Mouse (Mus musculus) common myeloid progenitor, adult 5-6 weeks (primary cell): ENCODE data around the gene Cenpx. TPM values are rescaled to one million over a fixed set of nuclear protein-coding genes. Genes with fewer than 3 reads are reported as not detected.
A peak's percentile ranks its signal among the peaks of the same experiment; 100 is the strongest.
"Not testable (repeated sequence)": the region's sequence is repeated elsewhere in the genome, so short reads cannot be mapped to it uniquely, and the experiment has no call there.

ENCODE experiments used
- ATAC-seq: replicated peaks from 2 replicates; pipeline ENCODE4 v1.8.0; 2016; ENCODE audit warnings: low read depth, mild to moderate bottlenecking, moderate TSS enrichment, inconsistent platforms; ENCODE audit not compliant: poor library complexity, severe bottlenecking
- total RNA-seq: library from RNA; stranded (forward); fragments of 200-1000, 187-1606 nt; gene quantifications from 2 replicates; pipeline ENCODE4 v1.2.3, GENCODE M21; 2017

Cenpx gene
- total RNA-seq = 81.5 and 113 TPM in 2 replicates

- peak; percentile 93 for ATAC-seq
Observed at GRCm38 (mm10) chr11:120713580-120714518, at the start of gene Cenpx, which contains the start of gene Lrrc45. Gene Cenpx (minus strand): TSS chr11:120713738. Gene Lrrc45 (plus strand): TSS chr11:120713925.

DNA sequence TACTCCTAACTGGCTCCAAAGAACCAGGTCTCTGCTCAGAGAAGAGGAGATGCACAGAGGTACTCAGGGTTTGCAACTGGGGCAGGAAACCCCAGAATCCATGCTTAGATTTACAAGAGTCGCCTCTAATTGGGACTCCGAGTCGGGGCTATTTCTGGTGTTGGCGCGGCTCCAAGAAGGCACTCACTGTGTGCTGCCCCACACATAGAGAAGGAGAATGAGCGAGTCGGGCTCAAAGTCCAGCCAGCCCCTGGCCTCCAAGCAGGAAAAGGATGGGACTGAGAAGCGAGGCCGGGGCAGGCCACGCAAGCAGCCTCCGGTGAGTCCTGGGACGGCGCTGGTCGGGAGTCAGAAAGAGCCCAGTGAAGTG lies 49.1 kb upstream of the Cenpx start, which contains the start of gene Hmga1b:
Gene Hmga1b, plus strand, starts transcription at position 123 of the 370 bp plus-strand sequence.
- not testable (repeated sequence) for ATAC-seq

GRCm38 (mm10) chr11:120761811-120762671 lies 48.5 kb upstream of the Cenpx start:
- no peak for ATAC-seq

GRCm38 (mm10) chr11:120760236-120760635 lies 46.7 kb upstream of the Cenpx start:
- ATAC-seq = no peak

DNA sequence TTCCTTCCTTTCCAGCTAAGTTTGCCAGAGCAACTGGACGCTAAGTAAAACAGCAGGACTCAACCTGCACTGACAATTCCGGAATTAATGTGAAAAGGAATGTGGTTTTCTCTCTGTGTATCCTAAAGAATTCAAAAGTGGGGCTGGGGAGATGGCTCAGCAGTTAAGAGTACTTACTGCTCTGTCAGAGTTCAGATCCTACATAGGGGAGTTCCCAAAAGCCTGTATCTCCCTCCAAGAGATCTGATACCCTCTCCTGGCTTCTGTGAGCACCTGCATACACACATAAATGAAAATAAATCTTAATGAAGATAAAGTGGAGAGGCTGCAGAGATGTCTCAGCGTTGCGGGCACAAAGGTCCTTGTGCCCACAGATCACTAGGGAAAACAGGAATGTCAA lies 38.1 kb upstream of the Cenpx start:
- no peak for ATAC-seq

DNA sequence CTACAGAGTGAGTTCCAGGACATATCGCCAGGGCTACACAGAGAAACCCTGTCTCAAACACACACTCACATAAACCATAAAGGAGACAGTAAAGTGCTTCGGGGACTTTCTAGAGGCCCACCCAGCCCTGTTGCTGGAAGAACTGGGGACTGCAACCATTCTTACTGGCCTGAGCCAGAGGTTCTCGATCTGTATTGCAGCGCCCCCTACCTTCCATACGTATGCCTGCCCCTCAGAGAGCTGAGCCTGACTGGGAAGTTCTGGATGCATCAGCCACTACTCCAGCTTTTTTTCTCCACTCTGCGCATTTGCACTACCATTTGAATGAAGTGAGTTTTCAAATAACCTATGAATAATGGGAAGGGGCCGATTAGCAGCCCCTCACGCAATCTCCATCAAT lies 35.9 kb upstream of the Cenpx start:
- peak; percentile 86; the same call in 1 of the 2 replicates for ATAC-seq

- ATAC-seq = no peak
Observed at GRCm38 (mm10) chr11:120747974-120748373, 34.4 kb upstream of the Cenpx start.

- no peak for ATAC-seq
Observed at GRCm38 (mm10) chr11:120744121-120744701, 30.7 kb upstream of the Cenpx start.

- no peak for ATAC-seq
Observed at GRCm38 (mm10) chr11:120740981-120741380, 27.4 kb upstream of the Cenpx start.

DNA sequence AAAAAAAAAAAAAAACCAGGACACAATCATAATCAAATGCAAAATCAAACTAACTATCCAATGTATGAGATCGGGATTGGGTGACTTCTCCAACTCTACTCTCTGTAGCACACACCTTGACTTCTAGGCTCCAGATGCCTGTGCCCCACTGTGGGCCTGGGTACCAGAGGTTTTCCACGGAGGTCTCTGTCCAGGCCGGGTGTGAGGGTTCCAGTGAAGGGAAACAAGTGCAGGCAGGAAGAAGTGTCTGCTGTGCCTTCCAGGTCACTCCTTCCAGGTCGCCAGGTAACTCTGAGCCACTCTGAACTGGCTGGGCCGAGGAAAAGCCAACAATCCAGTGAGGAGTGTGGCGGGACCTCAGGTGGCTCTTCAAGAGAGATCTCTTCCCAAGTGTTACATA lies 22.9 kb upstream of the Cenpx start:
- ATAC-seq = no peak

- no peak for ATAC-seq
Observed at GRCm38 (mm10) chr11:120733521-120733920, 20.0 kb upstream of the Cenpx start.

- no peak for ATAC-seq
Observed at GRCm38 (mm10) chr11:120731858-120732680, 18.5 kb upstream of the Cenpx start, which contains the start of gene Cbr2. Gene Cbr2 (minus strand): TSS chr11:120732114.

DNA sequence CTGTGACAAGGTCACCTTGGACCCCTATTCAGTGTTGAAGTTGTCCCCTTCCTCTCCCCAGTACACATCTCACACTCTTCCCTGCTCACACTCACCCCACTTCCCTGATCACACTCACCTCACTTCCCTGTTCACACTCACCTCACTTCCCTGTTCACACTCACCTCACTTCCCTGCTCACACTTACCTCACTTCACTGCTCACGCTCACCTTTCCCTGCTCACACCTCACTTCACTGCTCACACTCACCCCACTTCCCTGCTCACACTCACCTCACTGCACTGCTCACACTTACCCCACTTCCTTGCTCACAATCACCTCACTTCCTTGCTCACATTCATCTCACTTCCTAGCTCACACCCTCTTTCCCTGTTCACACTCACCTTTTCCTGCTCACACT lies 17.9 kb upstream of the Cenpx start:
- no peak for ATAC-seq

DNA sequence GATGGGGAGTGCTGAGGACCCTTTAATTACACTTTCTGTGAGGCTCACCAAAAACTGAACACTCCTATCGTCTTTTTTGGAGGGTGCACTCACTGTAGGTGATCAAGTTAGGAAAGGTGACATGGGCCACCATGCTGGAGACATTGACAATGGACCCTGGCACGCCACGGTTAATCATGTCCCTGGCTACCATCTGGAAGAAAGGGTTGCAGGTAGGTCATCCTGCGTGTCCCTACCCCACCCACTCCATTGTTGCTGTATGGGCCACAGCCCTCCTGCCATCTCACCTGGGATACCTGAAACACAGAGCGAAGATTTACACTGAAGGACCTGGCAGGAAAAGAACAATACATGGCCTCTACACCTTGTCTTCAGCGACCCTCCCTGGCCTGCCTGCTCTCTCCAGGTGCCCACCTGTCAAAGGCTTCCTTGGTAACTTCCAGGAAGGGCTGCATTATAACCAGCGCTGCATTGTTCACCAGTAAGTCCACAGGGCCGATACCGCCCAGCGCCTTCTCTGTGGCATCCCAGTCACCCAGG lies 16.9 kb upstream of the Cenpx start:
- ATAC-seq = no peak

- ATAC-seq = peak; percentile 66
Observed at GRCm38 (mm10) chr11:120729432-120730050, 16.0 kb upstream of the Cenpx start.

- no peak for ATAC-seq
Observed at GRCm38 (mm10) chr11:120728530-120729240, 15.1 kb upstream of the Cenpx start.

GRCm38 (mm10) chr11:120727564-120727963 lies 14.0 kb upstream of the Cenpx start:
- ATAC-seq = no peak

DNA sequence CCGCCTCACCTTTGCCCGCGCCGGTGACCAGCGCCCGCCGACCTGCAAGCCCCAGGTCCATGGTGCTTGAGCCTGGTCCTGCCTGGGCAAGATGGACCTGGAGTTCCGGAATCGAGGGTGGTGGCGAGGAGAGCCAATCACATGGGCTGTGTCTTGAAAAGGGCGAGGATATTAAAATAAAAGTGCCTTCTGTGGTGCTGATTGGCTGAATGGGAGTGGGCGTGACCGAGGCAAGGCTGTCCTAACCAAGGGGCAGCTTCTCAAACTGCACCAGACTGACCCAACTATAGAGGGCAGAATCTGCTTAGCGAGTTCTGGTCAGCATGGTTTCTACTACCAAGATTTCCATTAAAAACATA lies 13.6 kb upstream of the Cenpx start, which contains the start of gene Dcxr:
Gene Dcxr, minus strand, starts transcription at position 113 of the 359 bp plus-strand sequence.
- peak; percentile 89 for ATAC-seq
